Mouse (Mus musculus) myocyte (in vitro differentiated cells): Measurements from ENCODE around the gene Exd1. TPM values are rescaled to one million over a fixed set of nuclear protein-coding genes. Genes with fewer than 3 reads are reported as not detected.
A peak's percentile ranks its signal among the peaks of the same experiment; 100 is the strongest.

Experiments
- H3K27me3 ChIP-seq: one replicate; pipeline ENCODE4 v1.6.1; 2011; ENCODE audit not compliant: control insufficient read depth, insufficient read depth, insufficient read length
- H3K36me3 ChIP-seq: one replicate; pipeline ENCODE4 v1.6.1; 2011; ENCODE audit not compliant: control insufficient read depth, insufficient read depth
- H3K4me2 ChIP-seq: one replicate; pipeline ENCODE4 v1.6.1; 2011; ENCODE audit warnings: low read depth, control low read depth
- H3K4me3 ChIP-seq: one replicate; pipeline ENCODE4 v1.5.1; 2011; ENCODE audit warnings: mild to moderate bottlenecking, control low read depth, moderate library complexity
- H3K79me2 ChIP-seq: one replicate; pipeline ENCODE4 v1.6.1; 2011; ENCODE audit not compliant: control insufficient read depth, insufficient read depth
- H3ac ChIP-seq: one replicate; pipeline ENCODE4 v1.6.1; 2011; ENCODE audit not compliant: control insufficient read depth, insufficient read length
- CEBPB ChIP-seq: IDR thresholded peaks from 2 replicates; pipeline ENCODE4 v1.6.1; 2011; ENCODE audit warnings: mild to moderate bottlenecking, moderate library complexity; ENCODE audit not compliant: poor library complexity, insufficient read depth, severe bottlenecking
- E2F4 ChIP-seq: IDR thresholded peaks from one replicate; pipeline ENCODE4 v1.6.1; 2011; ENCODE audit warnings: mild to moderate bottlenecking, control low read depth, moderate library complexity; ENCODE audit not compliant: insufficient read depth
- MAX ChIP-seq: IDR thresholded peaks from one replicate; pipeline ENCODE4 v1.6.1; 2011; ENCODE audit warnings: low read depth, mild to moderate bottlenecking, control low read depth
- MYOD1 ChIP-seq, 3 experiments: IDR thresholded peaks; one replicate each; pipeline ENCODE4 v1.6.1; 2011; ENCODE audit warnings: control low read depth in 2 of 3, low read depth in 2 of 3, mild to moderate bottlenecking in 2 of 3, moderate library complexity in 1 of 3; ENCODE audit not compliant: insufficient read length in 2 of 3, control insufficient read depth in 1 of 3
- MYOG ChIP-seq, 3 experiments: IDR thresholded peaks; one replicate each; pipeline ENCODE4 v1.6.1; 2011; ENCODE audit warnings: control low read depth in 2 of 3, low read depth in 2 of 3, mild to moderate bottlenecking in 2 of 3; ENCODE audit not compliant: insufficient read length in 2 of 3, control insufficient read depth in 1 of 3, insufficient read depth in 1 of 3
- POLR2A ChIP-seq: IDR thresholded peaks from one replicate; pipeline ENCODE4 v1.6.1; 2011; ENCODE audit warnings: low read depth, mild to moderate bottlenecking, control low read depth, moderate library complexity; ENCODE audit not compliant: insufficient read length
- POLR2AphosphoS2 ChIP-seq: IDR thresholded peaks from one replicate; pipeline ENCODE4 v1.6.1; 2011; ENCODE audit warnings: low read depth, control low read depth; ENCODE audit not compliant: insufficient read length
- REST ChIP-seq: IDR thresholded peaks from one replicate; pipeline ENCODE4 v1.6.1; 2011; ENCODE audit warnings: mild to moderate bottlenecking, control low read depth, moderate library complexity; ENCODE audit not compliant: insufficient read depth, insufficient read length
- SRF ChIP-seq: IDR thresholded peaks from one replicate; pipeline ENCODE4 v1.6.1; 2011; ENCODE audit warnings: low read depth; ENCODE audit not compliant: control insufficient read depth, insufficient read length
- TCF12 ChIP-seq: IDR thresholded peaks from one replicate; pipeline ENCODE4 v1.6.1; 2011; ENCODE audit warnings: mild to moderate bottlenecking, control low read depth; ENCODE audit not compliant: poor library complexity, insufficient read depth, severe bottlenecking
- TCF3 ChIP-seq: IDR thresholded peaks from one replicate; pipeline ENCODE4 v1.6.1; 2011; ENCODE audit warnings: low read depth, control low read depth; ENCODE audit not compliant: insufficient read length
- USF1 ChIP-seq: IDR thresholded peaks from one replicate; pipeline ENCODE4 v1.6.1; 2011; ENCODE audit warnings: low read depth, mild to moderate bottlenecking, control low read depth, moderate library complexity
- polyA plus RNA-seq: library from polyadenylated mRNA; unstranded; fragments of >200 nt; fragmentation: generic; extraction: Trizol; gene quantifications from one replicate; pipeline ENCODE4 v1.2.1, GENCODE M21; 2012; ENCODE audit warnings: missing spikeins

Exd1 gene
- polyA plus RNA-seq, 1 experiment: 0.23 TPM

- Histone ChIP-seq H3K4me3 (peak overlapping the region; percentile 69), H3K36me3 (peaks cover 26% of the 10 kb centered on the region)
- TF ChIP-seq TCF12 (no peak), MAX (no peak), CEBPB (no peak), USF1 (no peak), POLR2AphosphoS2 (no peak), MYOG (IDR thresholded peaks at IDR 0.05; ENCODE audit: control insufficient read depth in 1 of 3, insufficient read depth in 1 of 3, insufficient read length in 2 of 3, low read depth in 2 of 3) (no peak), E2F4 (no peak), TCF3 (no peak), SRF (no peak), REST (no peak), MYOD1 (IDR thresholded peaks at IDR 0.05; ENCODE audit: control insufficient read depth in 1 of 3, insufficient read length in 2 of 3, low read depth in 2 of 3) (no peak), POLR2A (no peak)
These were observed 46.3 kb upstream of the Exd1 start for GRCm38 (mm10) chr2:119593765-119594112.

DNA sequence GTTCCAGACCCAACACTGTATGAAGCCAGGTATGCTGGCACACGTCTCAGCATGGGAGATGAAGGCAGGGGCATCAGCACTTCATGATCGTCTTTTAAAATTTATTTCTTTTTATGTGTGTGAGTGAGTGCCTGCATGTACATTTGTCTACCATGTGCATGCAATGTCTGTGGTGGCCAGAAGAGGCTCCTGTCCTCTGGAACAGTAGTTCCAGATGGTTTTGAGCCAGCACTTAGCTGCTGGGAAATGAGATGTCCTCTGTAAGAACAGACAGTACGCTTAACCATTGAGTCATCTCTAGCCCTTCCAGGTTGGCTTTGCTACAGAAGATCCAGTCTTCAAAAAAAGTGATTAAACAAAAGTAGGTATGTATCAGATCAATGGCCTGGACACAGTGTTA is 43.8 kb upstream of the Exd1 start:
- Histone ChIP-seq H3K4me3 (no peak overlapping the region), H3ac (no peak overlapping the region), H3K4me2 (no peak overlapping the region)

More at GRCm38 (mm10) chr2:119593765-119594112, 46.3 kb upstream of the Exd1 start:
- H3K4me2 ChIP-seq: peak overlapping the region; percentile 83
- H3K79me2 ChIP-seq: peaks cover 39% of the 10 kb centered on the region
- no peaks in the 10 kb centered on the region for H3K27me3 ChIP-seq
- peak overlapping the region; percentile 71 for H3ac ChIP-seq

DNA sequence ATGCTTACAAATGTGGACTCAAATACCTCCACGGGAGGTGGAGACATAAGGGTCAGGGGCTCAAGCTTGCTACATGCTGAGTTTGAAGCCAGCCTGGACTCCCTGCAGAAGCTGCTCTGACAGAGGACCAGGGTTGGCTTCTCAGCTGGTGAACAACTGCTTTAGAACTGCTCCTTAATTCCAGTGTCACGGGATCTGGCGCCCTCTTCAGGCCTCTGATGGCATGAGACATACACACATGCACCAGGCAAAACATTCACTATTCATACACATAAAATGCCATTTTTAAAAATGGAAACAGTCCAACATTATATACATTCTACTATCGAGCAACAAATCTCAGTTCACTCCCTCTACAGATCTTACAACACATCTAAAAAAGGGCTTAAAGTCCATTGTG is 40.0 kb upstream of the Exd1 start:
- H3K4me3 ChIP-seq: no peak overlapping the region
- no peak for TF ChIP-seq MAX
- no peak for TF ChIP-seq POLR2A
- no peak for TF ChIP-seq TCF3
- no peak for TF ChIP-seq E2F4
- no peak for TF ChIP-seq TCF12
- no peak for TF ChIP-seq CEBPB
- TF ChIP-seq SRF: no peak
- TF ChIP-seq MYOG (IDR thresholded peaks at IDR 0.05; ENCODE audit: control insufficient read depth in 1 of 3, insufficient read depth in 1 of 3, insufficient read length in 2 of 3, low read depth in 2 of 3): no peak
- TF ChIP-seq POLR2AphosphoS2: no peak
- TF ChIP-seq MYOD1 (IDR thresholded peaks at IDR 0.05; ENCODE audit: control insufficient read depth in 1 of 3, insufficient read length in 2 of 3, low read depth in 2 of 3): no peak
- TF ChIP-seq REST: no peak
- no peak for TF ChIP-seq USF1
- H3K36me3 ChIP-seq: peaks cover 7% of the 10 kb centered on the region
- no peak overlapping the region for H3K4me2 ChIP-seq
- no peak overlapping the region for H3ac ChIP-seq
- no peaks in the 10 kb centered on the region for H3K27me3 ChIP-seq
- H3K79me2 ChIP-seq: no peaks in the 10 kb centered on the region

More for the DNA sequence above, 43.8 kb upstream of the Exd1 start:
- Histone ChIP-seq H3K36me3 (peaks cover 10% of the 10 kb centered on the region), H3K27me3 (no peaks in the 10 kb centered on the region), H3K79me2 (peaks cover 18% of the 10 kb centered on the region)
- no peak for TF ChIP-seq TCF3
- TF ChIP-seq MYOD1 (IDR thresholded peaks at IDR 0.05; ENCODE audit: control insufficient read depth in 1 of 3, insufficient read length in 2 of 3, low read depth in 2 of 3): no peak
- no peak for TF ChIP-seq REST
- no peak for TF ChIP-seq MYOG (IDR thresholded peaks at IDR 0.05; ENCODE audit: control insufficient read depth in 1 of 3, insufficient read depth in 1 of 3, insufficient read length in 2 of 3, low read depth in 2 of 3)
- no peak for TF ChIP-seq SRF
- TF ChIP-seq USF1: no peak
- no peak for TF ChIP-seq MAX
- no peak for TF ChIP-seq CEBPB
- no peak for TF ChIP-seq POLR2AphosphoS2
- no peak for TF ChIP-seq E2F4
- no peak for TF ChIP-seq TCF12
- no peak for TF ChIP-seq POLR2A

- no peak overlapping the region for H3ac ChIP-seq
- H3K79me2 ChIP-seq: no peaks in the 10 kb centered on the region
- H3K27me3 ChIP-seq: no peaks in the 10 kb centered on the region
- H3K4me2 ChIP-seq: no peak overlapping the region
- TF ChIP-seq REST: no peak
- H3K4me3 ChIP-seq: no peak overlapping the region
- peaks cover 4% of the 10 kb centered on the region for H3K36me3 ChIP-seq
These were observed 36.9 kb upstream of the Exd1 start for GRCm38 (mm10) chr2:119584282-119584681.

DNA sequence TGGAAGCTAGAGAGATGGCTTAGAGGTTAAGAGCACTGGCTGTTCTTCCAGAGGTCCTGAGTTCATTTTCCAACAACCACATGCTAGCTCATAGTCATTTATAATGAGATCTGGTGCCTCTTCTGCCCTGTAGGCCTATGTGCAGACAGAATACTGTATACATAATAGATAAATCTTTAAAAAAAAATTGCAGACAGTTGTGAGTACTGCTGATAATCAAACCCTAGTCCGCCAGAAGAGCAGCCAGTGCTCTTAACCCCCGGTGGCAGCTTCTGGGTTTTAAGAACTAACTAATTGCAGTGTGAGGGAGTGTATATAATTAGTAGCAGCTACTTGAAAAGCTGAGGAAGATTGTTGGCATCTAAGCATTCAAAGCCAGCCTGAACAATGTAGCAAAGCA is 36.0 kb upstream of the Exd1 start:
- no peaks in the 10 kb centered on the region for H3K27me3 ChIP-seq

More for the DNA sequence above, 36.0 kb upstream of the Exd1 start:
- H3K4me2 ChIP-seq: no peak overlapping the region
- H3K79me2 ChIP-seq: no peaks in the 10 kb centered on the region
- TF ChIP-seq REST: no peak
- H3K4me3 ChIP-seq: no peak overlapping the region
- H3ac ChIP-seq: no peak overlapping the region
- H3K36me3 ChIP-seq: peaks cover 4% of the 10 kb centered on the region
